Mouse (Mus musculus): ENCODE data around the gene Slc38a9.

DNA sequence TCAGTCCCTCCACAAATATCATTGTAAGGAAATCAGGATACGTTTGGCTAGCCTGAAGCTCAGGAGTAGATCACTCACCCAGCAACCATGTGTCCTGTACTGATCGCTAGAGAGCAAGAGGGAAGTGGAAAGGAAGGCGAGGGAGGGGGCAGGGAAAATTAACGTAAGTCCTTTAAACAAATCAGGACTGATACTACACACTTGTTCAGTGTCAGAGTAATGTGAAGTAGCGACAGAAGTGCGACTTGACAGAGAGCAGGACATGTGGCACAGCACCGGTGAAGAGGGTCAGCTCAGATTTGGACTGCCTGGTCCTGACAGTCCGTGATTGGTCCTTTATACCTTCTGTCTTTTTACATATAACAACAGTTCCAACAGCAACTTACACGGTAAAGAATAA lies 6.7 kb downstream of the Slc38a9 start:
- TF ChIP-seq CTCF (IDR thresholded peaks at IDR 0.05; ENCODE audit: extremely low read depth, insufficient read length, insufficient replicate concordance, low read depth, low read length) (no peak), POLR2A (IDR thresholded peaks at IDR 0.05; ENCODE audit: low read depth, low read length) (no peak)

All from small intestine, adult 2 months (tissue).